Mouse (Mus musculus): ENCODE data around the gene Ak9.

The Ak9 gene

DNA sequence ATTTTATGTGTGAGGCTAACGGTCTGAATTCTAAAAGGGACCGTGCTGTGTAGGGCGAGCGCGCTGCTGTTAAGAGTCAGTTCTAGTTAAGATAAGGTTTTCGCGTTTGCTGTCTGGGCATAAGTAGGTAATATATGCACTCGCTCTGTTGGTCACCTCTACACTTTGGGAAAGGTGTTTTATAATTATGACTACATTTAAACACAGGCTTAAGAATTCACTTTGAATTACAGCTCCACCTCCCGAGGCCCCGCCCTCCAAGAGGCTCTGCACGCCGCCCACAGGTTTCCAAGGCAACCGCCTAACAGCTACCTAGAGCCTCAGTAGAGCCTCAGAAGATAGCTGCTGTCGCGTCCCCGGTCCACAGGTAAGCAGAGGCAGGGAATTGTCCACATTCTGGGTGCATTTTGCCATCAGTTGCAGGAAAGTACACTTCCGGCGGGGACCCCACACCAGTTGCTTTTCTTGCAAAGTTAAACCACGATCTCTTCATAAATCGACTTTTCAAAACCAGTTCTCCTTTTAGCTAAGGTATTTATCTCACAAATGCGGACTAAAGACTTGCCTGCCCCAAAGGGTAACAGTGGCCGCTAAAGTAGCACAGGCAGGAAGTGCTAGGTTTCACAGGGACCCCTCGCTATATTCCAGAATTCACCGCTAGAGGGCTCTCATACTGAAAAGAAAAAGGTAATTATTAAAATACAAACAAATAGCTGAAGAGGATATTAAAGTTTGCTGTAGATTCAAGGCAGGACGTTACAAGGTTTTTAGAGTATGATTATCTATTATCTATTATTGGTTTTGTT is at the start of gene Ak9:
Gene Ak9 (plus strand): TSS at position 342 of the 806 bp plus-strand sequence.
- peak; percentile 93 for DNase-seq (ENCODE audit: low spot score)

DNA sequence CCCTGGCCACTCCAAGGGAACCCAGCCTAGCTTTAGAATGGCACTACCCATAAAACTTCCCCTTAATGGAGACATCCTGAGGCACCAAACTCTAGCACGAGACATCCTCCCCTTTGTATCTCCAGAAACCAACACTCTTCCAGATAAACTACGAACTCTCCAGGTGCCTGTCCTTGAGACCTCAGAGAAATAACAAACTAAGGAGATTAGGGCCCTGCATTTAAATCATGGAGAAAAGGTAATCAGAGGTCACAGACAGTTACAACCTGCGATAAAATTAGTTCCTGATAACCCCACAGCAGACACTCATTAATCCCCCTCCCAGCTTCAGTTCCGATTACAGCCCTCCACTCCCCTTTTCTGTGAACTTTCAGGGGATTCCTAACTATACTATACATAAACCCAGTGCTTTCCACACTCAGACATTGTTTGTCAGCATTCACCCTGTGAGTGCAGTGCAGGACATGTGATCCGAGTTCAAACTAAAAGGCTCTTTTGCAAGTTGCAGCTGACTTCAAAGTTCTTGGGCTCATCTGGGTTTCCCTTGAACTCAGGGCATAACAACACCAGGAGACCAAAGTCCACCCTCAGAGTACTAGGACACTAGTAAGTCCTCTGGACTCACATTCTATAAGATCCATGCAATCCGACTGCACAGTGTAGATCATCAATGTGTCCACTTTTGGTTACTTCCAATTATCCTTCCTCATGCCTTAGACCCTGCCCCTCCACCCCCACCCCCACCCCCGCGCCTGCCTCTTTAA is 43.4 kb upstream of the Ak9 start:
- DNase-seq (ENCODE audit: low spot score), result no peak

DNA sequence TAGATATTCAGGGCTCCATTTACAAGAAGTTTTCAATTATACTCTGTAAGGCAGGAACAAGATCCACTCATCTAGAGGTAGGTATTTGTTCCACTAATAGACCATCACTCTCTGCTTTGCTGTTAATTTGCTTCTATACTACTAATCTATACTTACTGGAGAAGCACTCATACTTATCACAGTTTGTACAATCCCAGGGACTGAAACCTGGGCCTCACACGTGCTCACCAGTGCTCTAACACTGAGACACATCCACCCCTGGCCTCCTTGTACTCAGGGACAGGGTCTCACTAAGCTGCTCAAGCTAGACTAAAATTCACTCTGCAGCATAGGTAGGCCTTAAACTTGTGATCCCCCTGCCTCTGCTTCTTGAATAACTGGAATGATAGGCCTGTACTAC is 42.6 kb upstream of the Ak9 start:
- no peak for DNase-seq (ENCODE audit: low spot score)

DNA sequence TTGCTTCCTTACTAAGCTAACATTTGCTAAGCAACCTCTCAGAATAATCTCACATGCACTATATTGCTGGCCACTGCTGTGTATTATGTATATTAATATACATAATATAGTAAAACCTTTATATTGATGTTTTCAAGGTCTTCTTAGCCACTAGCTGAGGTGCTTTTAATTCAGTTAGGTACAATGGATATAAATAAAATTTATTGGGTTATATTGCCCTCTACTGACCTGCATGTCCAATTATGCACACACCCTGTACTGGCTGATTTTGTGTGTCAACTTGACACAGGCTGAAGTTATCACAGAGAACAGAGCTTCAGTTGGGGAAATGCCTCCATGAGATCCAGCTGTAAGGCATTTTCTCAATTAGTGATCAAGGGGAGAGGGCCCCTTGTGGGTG is 41.9 kb upstream of the Ak9 start:
- no peak for DNase-seq (ENCODE audit: low spot score)

DNA sequence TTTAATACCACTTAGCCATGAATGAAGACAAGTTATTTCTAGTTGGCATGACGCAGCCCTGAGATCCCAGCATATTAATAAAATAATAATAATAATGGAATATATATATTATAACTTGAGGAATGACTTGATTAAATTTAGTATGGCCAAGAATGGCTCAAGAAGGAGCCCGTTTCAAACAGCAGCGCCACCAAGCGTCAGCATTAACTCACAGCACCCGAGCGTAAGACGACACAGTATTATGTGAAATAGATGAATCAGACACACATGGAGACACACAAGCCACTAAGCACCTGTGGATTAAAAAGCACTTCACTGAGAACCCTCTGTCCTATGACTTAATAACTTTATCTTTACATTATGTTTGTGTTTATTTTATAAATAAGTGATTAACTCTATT is 31.9 kb upstream of the Ak9 start:
- DNase-seq (ENCODE audit: low spot score), result no peak

DNA sequence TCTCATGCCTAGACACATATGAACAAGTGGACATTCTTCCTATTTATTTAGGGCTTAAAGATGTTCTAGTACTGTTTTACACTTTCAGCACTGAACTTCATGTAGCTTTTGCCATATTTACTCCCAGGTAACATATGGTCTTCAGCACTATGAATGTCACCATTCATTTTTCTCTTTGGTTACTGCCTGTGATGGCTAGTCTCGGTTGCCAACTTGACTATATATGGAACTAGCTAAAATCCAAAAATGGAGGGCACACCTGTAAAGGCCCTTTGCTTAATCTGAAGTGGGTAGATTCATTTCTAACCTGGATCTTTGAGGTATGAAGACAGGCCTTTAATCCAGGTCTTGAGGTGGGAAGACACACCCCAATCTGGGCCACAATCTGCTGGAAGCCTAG is 28.9 kb upstream of the Ak9 start:
- no peak for DNase-seq (ENCODE audit: low spot score)

DNA sequence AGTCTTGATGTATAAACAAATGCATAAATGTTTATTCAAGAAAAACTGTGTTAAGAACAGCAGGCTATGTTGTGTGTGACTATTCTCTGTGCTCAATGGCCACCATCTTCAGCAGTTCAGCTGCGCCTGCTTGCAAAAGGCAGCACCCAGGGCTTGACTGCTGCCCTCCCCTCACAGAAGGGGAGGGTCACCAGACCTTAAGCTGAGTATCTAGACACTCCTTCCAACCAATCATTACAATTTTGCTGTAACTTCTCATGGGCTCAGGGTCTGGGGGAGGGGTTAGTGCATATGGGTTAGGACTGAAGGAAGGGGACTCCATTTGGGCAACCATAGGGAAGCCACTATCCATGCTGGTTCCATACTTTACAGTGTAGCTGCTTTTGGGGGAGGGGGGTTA is 25.0 kb upstream of the Ak9 start:
- no peak for DNase-seq (ENCODE audit: low spot score)

DNA sequence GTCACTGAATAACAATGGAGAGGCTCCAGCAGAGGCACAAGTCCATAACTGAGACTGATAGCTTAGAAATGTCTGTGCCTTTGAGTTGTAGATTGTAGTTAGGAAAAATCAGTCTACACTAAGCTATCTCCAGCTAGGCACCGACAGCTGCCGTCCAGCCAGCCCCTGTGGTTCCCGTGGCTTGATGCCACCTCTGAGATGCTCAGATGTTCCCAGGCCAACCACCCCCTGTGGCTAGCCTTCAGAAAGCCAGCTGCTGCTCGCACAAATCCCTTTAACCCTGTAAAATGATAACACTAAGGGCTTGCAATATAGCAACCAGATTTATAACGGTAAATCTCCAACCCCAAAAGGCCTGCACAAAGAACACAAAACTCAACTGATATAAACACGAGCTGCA is 23.6 kb upstream of the Ak9 start:
- DNase-seq (ENCODE audit: low spot score), result no peak

DNA sequence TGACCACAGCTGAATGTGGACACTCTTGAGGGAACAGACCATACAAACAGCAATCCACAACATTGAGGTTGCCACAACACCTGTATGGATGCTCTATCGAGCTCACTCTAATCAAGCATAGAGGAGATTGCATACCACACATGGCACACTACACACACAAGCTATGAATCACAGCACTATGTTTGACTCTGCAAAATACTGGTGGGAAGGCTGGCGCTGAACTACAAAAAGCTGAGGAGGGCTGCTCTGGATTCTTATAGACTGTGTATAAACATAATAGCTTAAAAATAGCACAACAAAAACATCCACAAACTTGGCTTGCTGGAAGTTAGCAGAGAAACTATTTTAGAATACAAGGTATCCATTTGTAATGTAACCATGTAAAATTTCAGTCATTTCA is 23.0 kb upstream of the Ak9 start:
- no peak for DNase-seq (ENCODE audit: low spot score)

DNA sequence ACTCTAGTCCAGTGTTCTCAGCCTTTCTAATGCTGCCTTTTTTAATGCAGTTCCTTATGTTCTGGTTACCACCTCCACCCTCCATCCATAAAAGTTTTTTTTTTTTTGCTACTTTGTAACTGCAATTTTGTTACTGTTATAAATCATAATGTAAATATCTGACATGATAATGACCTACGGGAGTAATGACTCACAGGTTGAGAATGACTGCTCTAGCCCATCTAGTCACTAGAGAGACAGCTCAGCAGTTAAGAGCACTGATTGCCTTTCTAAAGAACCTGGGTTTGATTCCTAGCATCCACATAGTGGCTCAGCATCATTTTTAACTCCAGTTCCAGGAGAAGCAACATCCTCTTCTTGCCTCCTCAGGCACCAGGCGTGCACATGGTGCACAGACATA is 21.7 kb upstream of the Ak9 start:
- DNase-seq (ENCODE audit: low spot score), result no peak

DNA sequence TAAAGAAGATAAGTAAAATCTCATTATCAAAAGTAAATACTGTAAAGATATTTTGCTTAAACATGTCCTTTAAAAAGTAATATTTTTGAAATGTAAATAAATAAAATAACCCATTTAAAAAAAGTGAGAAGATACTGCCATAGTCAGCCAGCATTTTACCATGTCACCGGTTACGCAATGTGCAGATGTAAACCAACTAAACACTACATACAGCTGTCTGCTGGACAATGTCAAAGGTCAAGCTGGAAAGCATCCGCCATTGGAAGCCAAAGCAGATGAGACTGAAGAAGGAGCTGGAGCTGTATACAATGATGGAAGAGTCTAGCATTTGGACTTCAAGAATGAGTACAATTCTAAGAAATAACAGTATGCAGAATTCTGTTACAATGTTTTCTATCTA is 16.2 kb upstream of the Ak9 start:
- DNase-seq (ENCODE audit: low spot score), result no peak

DNA sequence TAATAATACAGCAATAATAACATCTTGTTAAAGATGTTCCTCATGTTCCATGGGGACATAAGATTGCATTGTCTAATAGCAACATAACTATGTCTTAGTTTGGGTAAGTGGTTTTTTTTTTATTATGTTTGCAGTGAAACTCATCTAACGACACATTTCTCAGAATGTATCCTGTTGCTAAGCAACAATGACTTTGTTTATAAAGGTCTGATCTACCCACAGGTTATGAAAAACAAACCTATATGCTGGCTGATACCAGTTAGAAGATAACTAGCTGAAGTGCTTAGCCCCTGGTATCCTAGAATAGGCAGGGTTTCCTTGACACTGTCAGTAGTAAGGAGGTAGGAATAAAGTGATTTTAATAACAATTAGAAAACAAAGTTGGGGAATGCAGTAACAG is 15.7 kb upstream of the Ak9 start:
- DNase-seq (ENCODE audit: low spot score), result no peak

DNA sequence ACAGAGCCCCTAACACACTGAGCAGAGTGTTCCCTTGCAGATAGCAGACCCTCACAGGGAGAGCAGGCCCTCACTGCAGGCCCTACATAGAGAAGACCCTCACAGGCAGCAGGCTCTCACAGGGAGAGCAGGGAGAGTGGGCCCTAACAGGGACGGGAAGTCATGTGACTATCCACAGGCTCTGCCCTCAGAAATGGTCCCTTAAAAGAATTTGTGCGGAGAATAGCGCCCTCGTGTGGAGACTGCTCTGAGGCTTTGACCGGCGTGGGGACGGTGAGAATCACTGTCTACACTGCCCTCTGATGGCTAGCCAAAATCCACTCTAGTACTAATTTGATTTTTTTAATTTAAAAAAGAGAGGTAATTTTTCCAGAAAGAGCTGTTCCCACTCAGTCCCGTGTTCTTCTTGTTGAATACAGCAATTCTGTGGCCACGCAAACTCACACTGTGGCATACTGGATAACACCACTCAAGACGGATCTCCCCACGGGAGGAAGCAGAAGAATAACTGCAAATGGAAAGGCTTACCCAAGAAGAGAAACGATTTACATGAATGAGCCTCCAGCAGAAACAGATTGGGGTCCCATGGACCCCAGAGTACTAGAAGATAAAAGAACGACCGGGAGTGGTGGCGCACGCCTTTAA is 14.9 kb upstream of the Ak9 start:
- DNase-seq (ENCODE audit: low spot score), result peak; percentile 80

DNA sequence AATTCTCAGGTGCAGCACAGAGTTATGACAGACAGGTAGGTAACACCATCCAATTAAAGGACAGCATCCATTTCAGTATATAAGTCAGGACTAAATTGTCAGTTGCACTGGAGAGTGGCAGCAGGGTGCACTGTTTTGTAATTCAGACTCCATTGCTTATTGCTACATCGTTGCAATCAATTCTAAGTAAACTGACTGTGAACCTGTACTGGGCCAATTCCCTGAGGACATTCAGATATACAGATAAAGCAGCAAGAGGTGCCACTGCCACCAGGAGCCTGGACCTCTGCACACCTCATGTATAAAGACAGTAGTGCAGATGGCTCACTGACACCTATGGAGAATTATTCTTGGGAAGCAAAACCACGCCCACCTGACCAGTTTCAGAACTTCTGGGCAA is 12.8 kb upstream of the Ak9 start:
- DNase-seq (ENCODE audit: low spot score), result no peak

DNA sequence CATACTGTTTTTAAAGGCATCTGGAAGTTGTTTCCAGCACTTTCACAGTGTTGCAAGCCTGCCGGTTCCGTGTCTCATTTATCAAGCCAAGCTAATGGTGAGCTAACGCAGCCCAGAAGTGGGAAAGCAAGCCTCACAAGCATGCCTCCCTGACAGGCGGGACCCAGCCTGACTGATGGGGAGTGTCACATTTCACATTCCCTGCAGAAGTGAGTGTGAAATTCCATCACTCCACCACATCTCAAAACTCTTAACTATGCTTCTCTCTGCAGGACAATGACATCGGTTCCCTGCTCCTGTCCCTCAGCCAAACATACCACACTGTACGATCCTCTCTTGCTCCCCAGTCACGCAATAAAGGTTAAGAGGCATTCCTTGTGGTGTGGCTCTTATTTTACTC is 10.8 kb upstream of the Ak9 start:
- peak; percentile 14 for DNase-seq (ENCODE audit: low spot score)

DNA sequence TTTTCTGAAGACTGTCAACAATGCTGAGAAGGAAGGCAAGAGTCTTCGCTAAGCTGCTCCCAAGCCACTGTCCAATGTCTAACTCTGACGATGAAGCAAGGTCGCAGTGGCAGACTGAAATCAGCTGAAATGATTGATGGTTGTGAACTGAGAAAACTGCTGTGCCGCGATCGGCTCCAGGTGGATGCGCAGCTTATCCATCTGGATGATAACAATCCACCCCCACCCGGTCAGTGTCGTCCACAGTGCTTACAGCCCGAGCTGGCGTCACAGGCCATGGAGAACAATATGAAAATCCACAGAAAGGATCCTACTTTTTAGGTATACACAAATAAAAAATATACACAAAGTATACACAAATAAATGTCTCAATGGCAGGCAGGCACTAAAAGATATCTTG is 9.0 kb upstream of the Ak9 start:
- no peak for DNase-seq (ENCODE audit: low spot score)

DNA sequence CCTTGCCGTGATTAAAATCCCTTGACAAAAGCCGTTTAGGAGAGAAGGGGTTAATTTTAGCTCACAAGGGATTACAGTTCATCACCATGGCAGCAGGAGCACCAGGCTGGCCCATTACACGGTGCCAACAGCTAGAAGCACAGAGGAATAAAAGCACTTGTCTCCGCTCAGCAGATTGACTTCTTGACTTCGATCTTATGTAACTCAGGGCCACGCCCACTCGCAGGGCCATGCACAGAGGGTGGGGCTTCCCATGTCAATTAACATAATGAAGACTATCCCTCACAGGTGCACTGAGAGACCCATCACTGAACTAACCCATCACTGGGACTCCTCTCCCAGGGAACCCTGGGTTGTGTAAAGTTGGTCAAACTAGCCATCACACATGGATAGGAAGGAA is 8.6 kb upstream of the Ak9 start:
- DNase-seq (ENCODE audit: low spot score), result peak; percentile 36

DNA sequence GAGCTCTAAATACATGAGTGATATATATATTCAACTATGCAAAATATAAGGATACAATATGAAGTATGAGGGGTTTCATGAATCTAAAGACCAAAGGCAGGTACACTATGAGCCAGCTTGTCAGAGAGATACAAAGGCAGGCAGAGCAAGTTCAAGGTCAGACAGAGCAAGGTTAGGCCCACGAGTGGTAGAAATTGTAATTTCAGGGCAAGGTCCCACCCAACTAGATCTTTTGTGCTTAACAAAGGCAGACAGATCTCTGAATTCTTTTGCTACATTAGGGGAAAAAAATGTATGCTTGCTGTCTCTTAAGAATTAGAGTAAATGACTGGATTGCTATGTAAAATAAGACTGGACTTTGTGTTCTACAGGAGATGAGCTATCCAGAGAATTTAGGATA is 3.6 kb upstream of the Ak9 start:
- no peak for DNase-seq (ENCODE audit: low spot score)

DNA sequence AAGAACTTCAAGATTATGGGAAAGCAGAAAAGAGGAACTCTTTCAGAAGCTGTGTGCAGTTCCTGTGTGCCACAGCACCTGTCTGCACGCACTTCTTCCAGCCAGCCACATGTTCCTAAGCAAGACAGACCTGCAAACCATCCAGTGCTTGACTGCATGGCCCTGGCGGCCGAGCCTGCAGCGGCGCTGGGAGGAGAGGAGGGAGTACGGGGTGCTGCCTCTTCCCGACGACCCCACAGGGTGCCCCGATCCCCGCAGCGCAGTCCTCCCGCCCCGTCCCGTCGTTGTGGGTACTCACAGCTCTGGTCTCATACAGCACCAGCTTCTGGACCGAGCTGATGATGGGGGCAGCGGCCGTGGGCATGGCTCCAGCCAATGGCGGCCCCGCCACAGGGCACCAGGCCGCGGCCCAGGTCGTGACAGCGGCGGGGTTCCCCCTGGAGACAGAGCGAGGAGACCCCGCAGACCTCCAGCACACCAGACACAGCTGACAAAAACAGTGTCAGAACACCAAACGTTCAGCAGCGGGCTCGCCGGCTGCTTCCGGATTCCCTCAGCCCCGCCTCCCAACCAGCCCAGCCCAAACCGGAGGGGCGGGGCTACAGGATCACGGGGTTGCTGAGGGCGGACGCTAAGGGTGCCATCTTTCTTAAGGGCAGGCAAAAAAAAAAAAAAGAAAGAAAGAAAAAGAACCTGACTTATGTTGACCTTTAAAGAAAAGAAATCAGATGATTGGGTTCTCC is 920 bp upstream of the Ak9 start, which contains the start of gene Fig4:
Gene Fig4 (minus strand): TSS at position 572 of the 743 bp plus-strand sequence.
- peak; percentile 89 for DNase-seq (ENCODE audit: low spot score)

DNA sequence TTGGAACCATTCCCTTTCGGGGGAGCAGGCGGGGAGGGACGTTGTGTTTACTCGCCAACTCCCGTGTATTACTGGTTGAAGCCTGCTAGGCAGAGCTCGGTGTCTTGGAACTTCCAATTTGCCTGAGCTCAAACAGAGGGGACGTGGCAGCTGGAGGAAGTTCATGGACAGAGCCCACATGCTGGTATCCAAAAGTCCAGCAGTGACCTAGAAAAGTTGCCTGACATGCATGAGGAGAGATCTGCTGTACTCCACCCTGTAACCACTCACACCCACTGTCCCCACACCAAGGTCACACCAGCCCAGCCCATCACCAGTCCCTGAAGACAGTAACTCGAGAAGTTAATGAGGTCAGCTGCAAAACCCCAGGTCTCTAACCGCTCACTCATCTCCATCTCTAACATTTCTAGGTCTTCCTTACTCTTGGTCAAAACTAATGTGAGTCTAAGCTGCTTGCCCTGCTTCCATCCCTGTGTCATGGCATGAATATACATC is 1.2 kb downstream of the Ak9 start:
- no peak for DNase-seq (ENCODE audit: low spot score)

DNA sequence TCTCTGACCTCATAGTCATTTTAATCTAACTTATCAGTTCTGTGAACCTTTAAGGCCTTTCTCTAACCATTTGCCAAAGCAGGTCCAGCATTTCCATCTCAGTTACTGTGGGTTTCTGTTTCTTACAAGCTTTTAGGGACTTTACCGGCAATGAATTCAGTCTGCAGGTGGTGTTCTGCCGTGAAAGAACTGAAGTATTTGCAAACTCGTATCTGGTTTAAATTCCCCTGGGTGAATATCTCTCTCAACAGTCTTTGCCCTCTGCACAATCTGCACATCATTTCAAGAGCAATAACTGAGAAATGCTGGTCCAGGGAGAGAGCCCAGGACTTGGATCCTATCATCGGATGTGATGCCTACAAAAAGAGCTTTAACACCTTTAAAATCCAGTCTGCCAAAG is 4.4 kb downstream of the Ak9 start:
- DNase-seq (ENCODE audit: low spot score), result no peak

DNA sequence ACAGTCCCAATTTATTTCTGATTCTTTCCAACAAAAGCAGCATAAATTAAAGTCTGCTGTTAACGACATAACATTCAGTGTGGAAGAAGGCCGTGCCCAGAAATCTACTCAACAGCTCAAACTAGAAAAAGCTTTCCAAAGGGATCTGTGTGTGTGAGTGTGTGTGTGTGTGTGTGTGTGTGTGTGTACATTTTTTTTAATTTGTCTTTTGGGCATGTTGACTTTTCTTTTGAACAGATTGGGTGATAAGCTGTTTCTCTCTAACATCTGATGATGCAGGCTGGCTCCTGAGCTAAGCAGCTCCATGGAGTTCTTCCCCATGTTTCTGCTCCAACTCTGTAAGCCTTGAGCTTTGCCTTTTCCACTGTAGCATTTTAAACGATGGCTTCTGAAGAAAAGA is 12.1 kb downstream of the Ak9 start:
- DNase-seq (ENCODE audit: low spot score), result no peak
